Mouse (Mus musculus): ENCODE results near the gene Rab11fip3.

Gene Rab11fip3

GRCm38 (mm10) chr17:25985306-25986294 is 83.8 kb downstream of the Rab11fip3 start, which contains the start of gene Capn15:
TSS of gene Capn15 (minus strand) at chr17:25985796.
- DNase-seq = peak; percentile 95

- DNase-seq = no peak
Measured at GRCm38 (mm10) chr17:25984556-25985305, 84.6 kb downstream of the Rab11fip3 start.

GRCm38 (mm10) chr17:25984066-25984465 is 85.3 kb downstream of the Rab11fip3 start:
- DNase-seq = no peak

GRCm38 (mm10) chr17:25982913-25983312 is 86.4 kb downstream of the Rab11fip3 start:
- no peak for DNase-seq

- peak; percentile 53 for DNase-seq
Measured at GRCm38 (mm10) chr17:25980854-25981253, 88.5 kb downstream of the Rab11fip3 start.

GRCm38 (mm10) chr17:25979829-25980738 is 89.3 kb downstream of the Rab11fip3 start:
- peak; percentile 62 for DNase-seq

GRCm38 (mm10) chr17:25970954-25971707 is 98.2 kb downstream of the Rab11fip3 start:
- no peak for DNase-seq

GRCm38 (mm10) chr17:25970448-25970847 is 98.9 kb downstream of the Rab11fip3 start:
- DNase-seq = no peak

GRCm38 (mm10) chr17:25968176-25968575 is 101.2 kb downstream of the Rab11fip3 start:
- DNase-seq = peak; percentile 80

- no peak for DNase-seq
Measured at GRCm38 (mm10) chr17:25967652-25968051, 101.7 kb downstream of the Rab11fip3 start.

- DNase-seq = no peak
Measured at GRCm38 (mm10) chr17:25964271-25964670, 105.1 kb downstream of the Rab11fip3 start.

GRCm38 (mm10) chr17:25962413-25962905 is 106.9 kb downstream of the Rab11fip3 start:
- DNase-seq = no peak

- DNase-seq = no peak
Measured at GRCm38 (mm10) chr17:25961566-25961965, 107.8 kb downstream of the Rab11fip3 start.

- no peak for DNase-seq
Measured at GRCm38 (mm10) chr17:25959630-25960467, 109.5 kb downstream of the Rab11fip3 start.

- no peak for DNase-seq
Measured at GRCm38 (mm10) chr17:25958771-25959494, 110.4 kb downstream of the Rab11fip3 start.

GRCm38 (mm10) chr17:25957586-25958051 is 111.7 kb downstream of the Rab11fip3 start:
- DNase-seq = no peak

GRCm38 (mm10) chr17:25956631-25957030 is 112.7 kb downstream of the Rab11fip3 start:
- DNase-seq = no peak

- no peak for DNase-seq
Measured at GRCm38 (mm10) chr17:25956201-25956600, 113.2 kb downstream of the Rab11fip3 start.

GRCm38 (mm10) chr17:25955736-25956135 is 113.6 kb downstream of the Rab11fip3 start:
- DNase-seq = no peak

GRCm38 (mm10) chr17:25954671-25955070 is 114.7 kb downstream of the Rab11fip3 start:
- no peak for DNase-seq
